Mouse (Mus musculus) G1E (cell line): ENCODE results near the gene Rasip1. TPM values are rescaled to one million over a fixed set of nuclear protein-coding genes. Genes with fewer than 3 reads are reported as not detected.
"Not testable (repeated sequence)": the region's sequence is repeated elsewhere in the genome, so short reads cannot be mapped to it uniquely, and the experiment has no call there.

Experiments
- ATAC-seq: 2 replicates; pipeline ENCODE4 v1.8.0; 2016; ENCODE audit warnings: mild to moderate bottlenecking; ENCODE audit not compliant: insufficient number of reproducible peaks, poor library complexity, low FRiP score, severe bottlenecking; ENCODE audit errors: extremely low read depth
- DNase-seq: peaks from one replicate; pipeline ENCODE4 v3.0.0; 2012; ENCODE audit warnings: low spot score
- H3K27me3 ChIP-seq: 2 replicates; pipeline ENCODE4 v1.6.1; 2012; ENCODE audit warnings: mild to moderate bottlenecking, low read length, inconsistent platforms; ENCODE audit not compliant: insufficient read depth
- H3K36me3 ChIP-seq: replicated peaks from 2 replicates; pipeline ENCODE3; 2012; ENCODE audit warnings: mild to moderate bottlenecking, inconsistent platforms
- H3K4me1 ChIP-seq: 2 replicates; pipeline ENCODE4 v1.6.1; 2012; ENCODE audit warnings: low read depth, low read length, inconsistent platforms, mixed read lengths; ENCODE audit not compliant: insufficient read depth
- H3K4me3 ChIP-seq: 2 replicates; pipeline ENCODE4 v1.5.1; 2012; ENCODE audit warnings: low read depth, mild to moderate bottlenecking, inconsistent platforms, low read length, moderate library complexity, mixed read lengths
- H3K9me3 ChIP-seq: replicated peaks from 2 replicates; pipeline ENCODE4 v1.6.1; 2012; ENCODE audit warnings: inconsistent platforms
- CTCF ChIP-seq: IDR thresholded peaks from 2 replicates; pipeline ENCODE4 v1.5.1; 2012; ENCODE audit warnings: low read depth, low read length, inconsistent platforms, mixed read lengths
- GATA1 ChIP-seq: IDR thresholded peaks from 2 replicates; pipeline ENCODE4 v1.6.1; 2012; ENCODE audit warnings: borderline replicate concordance, low read length, inconsistent platforms, mixed read lengths
- GATA2 ChIP-seq: IDR thresholded peaks from 2 replicates; pipeline ENCODE4 v1.6.1; 2012; ENCODE audit warnings: low read depth, low read length, inconsistent platforms, borderline replicate concordance
- POLR2AphosphoS5 ChIP-seq: IDR thresholded peaks from 2 replicates; pipeline ENCODE4 v1.6.1; 2012; ENCODE audit warnings: low read depth, low read length, inconsistent platforms; ENCODE audit not compliant: insufficient replicate concordance
- TAL1 ChIP-seq: conservative IDR thresholded peaks from 2 replicates; pipeline ENCODE4 v1.6.1; 2012; ENCODE audit warnings: low read depth, low read length, inconsistent platforms, mixed read lengths
- polyA plus RNA-seq: library from polyadenylated mRNA; stranded (reverse); fragments of >175 nt; gene quantifications from 2 replicates; pipeline ENCODE4 v1.2.3, GENCODE M21; 2012
- total RNA-seq, 2 experiments: library from RNA; stranded (forward) in 1 of 2; stranded (reverse) in 1 of 2; fragments of 200-1000 nt in 1 of 2; fragments of >200 nt in 1 of 2; fragmentation: Nextera tagmentation in 1 of 2; gene quantifications; 2 replicates each; pipeline ENCODE4 v1.2.3; 2014 to 2017

Gene Rasip1
- total and polyA plus RNA-seq, 3 experiments = 0.11 to 0.95 (median 0.60) TPM

- no peak for TF ChIP-seq TAL1
- TF ChIP-seq GATA1 = no peak
- no peak for TF ChIP-seq CTCF
- no peak for TF ChIP-seq POLR2AphosphoS5
- TF ChIP-seq GATA2 = no peak
- DNase-seq (no peak), ATAC-seq (no peak)
- peaks cover 53% of the 10 kb centered on the region for H3K27me3 ChIP-seq
- H3K36me3 ChIP-seq = no peaks in the 10 kb centered on the region
- peaks cover 5% of the 10 kb centered on the region; the same call in 1 of the 2 replicates for H3K4me1 ChIP-seq
- H3K4me3 ChIP-seq = no peak overlapping the region
- no peaks in the 10 kb centered on the region for H3K9me3 ChIP-seq
These were observed 19.4 kb downstream of the Rasip1 start for GRCm38 (mm10) chr7:45646671-45647070.

GRCm38 (mm10) chr7:45649351-45649750, 22.1 kb downstream of the Rasip1 start:
- ATAC-seq = no peak
- Histone ChIP-seq H3K4me1 (peaks cover 2% of the 10 kb centered on the region; the same call in 1 of the 2 replicates), H3K4me3 (no peak overlapping the region), H3K9me3 (no peaks in the 10 kb centered on the region), H3K27me3 (peaks cover 33% of the 10 kb centered on the region), H3K36me3 (no peaks in the 10 kb centered on the region)
- TF ChIP-seq GATA1 (no peak), CTCF (no peak), POLR2AphosphoS5 (no peak), TAL1 (no peak)
- DNase-seq = no peak

GRCm38 (mm10) chr7:45650484-45650883, 23.2 kb downstream of the Rasip1 start:
- not testable (repeated sequence) for H3K4me3 ChIP-seq, H3K4me1 ChIP-seq, H3K9me3 ChIP-seq, H3K36me3 ChIP-seq, ATAC-seq, DNase-seq
- peaks cover 26% of the 10 kb centered on the region for H3K27me3 ChIP-seq

GRCm38 (mm10) chr7:45654424-45655047, 27.2 kb downstream of the Rasip1 start:
- Histone ChIP-seq H3K27me3 (peaks cover 14% of the 10 kb centered on the region; the same call in 1 of the 2 replicates), H3K4me1 (no peaks in the 10 kb centered on the region), H3K4me3 (0 out of 2 replicates have a peak overlapping the region, but pooled peaks have one; percentile 4), H3K9me3 (no peaks in the 10 kb centered on the region), H3K36me3 (no peaks in the 10 kb centered on the region)
- DNase-seq (no peak), ATAC-seq (no peak)
- TF ChIP-seq CTCF (no peak), GATA1 (no peak), TAL1 (no peak), POLR2AphosphoS5 (no peak)

- H3K4me3 ChIP-seq = no peak overlapping the region
- H3K9me3 ChIP-seq = no peaks in the 10 kb centered on the region
- TF ChIP-seq GATA1 (no peak), POLR2AphosphoS5 (no peak), GATA2 (no peak), TAL1 (no peak), CTCF (no peak)
- ATAC-seq = no peak
- no peaks in the 10 kb centered on the region for H3K36me3 ChIP-seq
- DNase-seq = no peak
- H3K4me1 ChIP-seq = no peaks in the 10 kb centered on the region
- H3K27me3 ChIP-seq = peaks cover 31% of the 10 kb centered on the region
These were observed 33.6 kb downstream of the Rasip1 start for GRCm38 (mm10) chr7:45660746-45661478.

GRCm38 (mm10) chr7:45661702-45662101, 34.4 kb downstream of the Rasip1 start:
- H3K4me3 ChIP-seq, H3K4me1 ChIP-seq, ATAC-seq, H3K9me3 ChIP-seq, DNase-seq, H3K36me3 ChIP-seq: not testable (repeated sequence)
- H3K27me3 ChIP-seq = peaks cover 31% of the 10 kb centered on the region
